Mouse (Mus musculus): ENCODE measurements around the gene Phc3. TPM values are rescaled to one million over a fixed set of nuclear protein-coding genes. Genes with fewer than 3 reads are reported as not detected.
"Not testable (repeated sequence)": the region's sequence is repeated elsewhere in the genome, so short reads cannot be mapped to it uniquely, and the experiment has no call there.

Gene Phc3
- total RNA-seq, 2 experiments from 2014 or later, result 15.9 to 19.1 TPM

GRCm38 (mm10) chr3:30889014-30889413 is 80.2 kb downstream of the Phc3 start:
- DNase-seq, result no peak
- intact Hi-C loops (cut with DNase I), result no loop called here

- intact Hi-C loops (cut with DNase I), result no loop called here
- DNase-seq, result no peak
Observed at GRCm38 (mm10) chr3:30887449-30887848, 81.8 kb downstream of the Phc3 start.

DNA sequence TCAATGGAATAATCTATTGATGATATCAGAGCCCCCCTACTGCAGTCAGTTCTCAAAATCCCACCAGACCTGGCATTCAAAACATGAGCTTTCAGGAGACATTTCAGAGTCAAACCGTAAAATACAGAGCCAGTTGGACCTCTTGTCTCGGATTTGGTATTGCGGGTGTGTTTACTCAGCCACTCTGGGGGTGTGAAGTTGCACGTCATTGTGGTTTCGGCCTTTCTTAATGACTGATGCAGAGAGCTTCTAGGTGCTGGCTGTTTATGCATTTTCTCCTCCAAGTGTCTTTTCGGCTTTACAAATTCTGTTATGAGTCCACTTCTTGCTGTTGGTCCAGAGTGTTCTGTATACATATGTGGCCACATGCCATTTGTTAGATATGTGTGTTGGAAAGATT is 92.5 kb downstream of the Phc3 start:
- DNase-seq, result no peak
- intact Hi-C loops (cut with DNase I), result no loop called here

- intact Hi-C loops (cut with DNase I), result no loop called here
- no peak for DNase-seq
Observed at GRCm38 (mm10) chr3:30869995-30870394, 99.2 kb downstream of the Phc3 start.

GRCm38 (mm10) chr3:30868625-30869024 is 100.6 kb downstream of the Phc3 start:
- intact Hi-C loops (cut with DNase I), result no loop called here
- DNase-seq, result no peak

DNA sequence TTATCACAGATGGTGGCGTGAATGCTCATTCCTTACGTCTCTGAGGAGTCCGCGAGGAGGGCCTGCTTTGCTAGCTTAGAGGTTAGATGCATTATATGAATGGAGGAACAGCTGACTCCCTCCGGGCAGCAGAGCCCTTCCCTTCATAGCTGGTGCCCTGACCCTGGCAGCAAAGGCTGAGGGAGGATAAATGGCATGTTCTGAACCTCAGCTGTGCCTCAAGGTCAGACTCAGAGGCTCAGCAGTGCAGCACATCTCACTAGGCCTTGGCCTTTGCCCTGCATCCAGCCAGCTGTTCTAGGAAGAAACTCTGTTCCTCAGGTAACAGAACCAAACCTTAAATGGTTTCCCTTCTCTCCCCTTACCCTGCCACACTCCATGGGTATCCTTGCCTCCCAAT is 101.0 kb downstream of the Phc3 start:
- DNase-seq, result no peak
- intact Hi-C loops (cut with DNase I), result no loop called here

GRCm38 (mm10) chr3:30864640-30865039 is 104.6 kb downstream of the Phc3 start:
- DNase-seq, result peak in 1 of 2 experiments; percentile 11

DNA sequence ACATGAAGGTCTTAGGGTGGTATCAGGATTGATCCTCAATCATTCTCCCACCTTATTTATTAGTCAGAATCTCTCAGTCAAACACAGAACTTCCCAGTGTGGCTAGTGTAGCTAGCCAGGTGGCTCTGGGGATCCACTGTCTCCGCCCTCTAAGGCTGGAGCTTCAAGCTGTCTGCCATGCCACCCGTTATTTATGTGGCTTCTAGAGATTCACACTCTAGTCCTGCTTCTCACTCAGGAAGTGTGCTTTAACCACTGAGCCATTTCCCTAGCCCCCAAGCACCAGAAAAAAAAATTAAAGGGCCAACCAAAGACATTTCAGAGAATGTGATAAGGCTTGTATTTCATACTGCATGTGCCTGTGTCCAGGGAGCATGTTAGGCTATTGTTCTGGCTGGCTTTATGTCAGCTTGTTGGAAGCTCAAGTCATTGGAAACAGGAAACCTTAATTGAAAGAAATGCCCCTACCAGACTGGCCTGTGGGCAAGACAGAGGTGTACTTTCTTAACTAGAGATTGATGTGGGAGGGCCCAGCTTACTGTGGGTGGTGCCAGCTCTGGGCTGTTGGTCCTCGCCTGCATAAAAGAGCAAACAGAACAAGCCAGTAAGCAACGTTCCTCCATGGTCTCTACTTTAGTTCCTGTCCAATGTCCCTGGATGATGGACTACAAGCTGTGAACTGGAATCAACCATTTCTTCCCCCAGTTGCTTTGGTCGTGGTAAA is 105.3 kb downstream of the Phc3 start:
- no peak for DNase-seq
- intact Hi-C loops (cut with DNase I), result no loop called here

More at GRCm38 (mm10) chr3:30864640-30865039, 104.6 kb downstream of the Phc3 start:
- intact Hi-C loops (cut with DNase I), result no loop called here

DNA sequence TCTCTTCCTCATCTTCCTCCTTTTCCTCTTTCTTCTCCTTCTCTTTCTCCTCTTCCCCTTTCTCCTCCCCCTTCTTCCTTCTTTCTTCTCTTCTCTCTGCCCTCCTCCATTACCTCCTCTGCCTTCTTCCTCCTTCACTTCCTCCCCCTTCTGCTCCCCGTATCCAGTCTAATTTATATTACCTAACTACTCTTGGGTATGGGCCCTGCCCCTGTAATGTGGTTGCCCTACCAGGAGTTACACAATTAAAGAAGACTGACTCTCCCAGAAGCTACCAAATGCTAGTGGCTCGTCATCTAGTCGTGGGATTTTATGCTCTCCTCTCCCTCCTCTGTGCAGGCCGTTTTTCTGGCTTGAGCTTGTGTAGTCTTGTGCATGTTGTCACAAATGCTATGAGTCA is 108.5 kb downstream of the Phc3 start:
- intact Hi-C loops (cut with DNase I), result no loop called here
- no peak for DNase-seq

GRCm38 (mm10) chr3:30859599-30859998 is 109.6 kb downstream of the Phc3 start:
- not testable (repeated sequence) for DNase-seq
- intact Hi-C loops (cut with DNase I), result loop anchor here (5.0 kb wide), 1 partner anchor 108 kb away; the partner anchor contains the start of gene Phc3

- peak; percentile 70 to 72 for DNase-seq
- intact Hi-C loops (cut with DNase I), result loop anchor here (5.0 kb wide), 1 partner anchor 111 kb away; the partner anchor contains the start of gene Phc3
Observed at GRCm38 (mm10) chr3:30855604-30856458, 113.4 kb downstream of the Phc3 start, which contains the start of gene Gpr160. Gene Gpr160, plus strand, starts transcription at chr3:30855950.

GRCm38 (mm10) chr3:30853596-30853995 is 115.6 kb downstream of the Phc3 start:
- DNase-seq, result no peak
- intact Hi-C loops (cut with DNase I), result no loop called here

GRCm38 (mm10) chr3:30851422-30851821 is 117.8 kb downstream of the Phc3 start:
- no peak for DNase-seq
- intact Hi-C loops (cut with DNase I), result no loop called here

Other genes with a start within 250 kb of the Phc3 start
- gene Samd7, start 223.1 kb downstream of the Phc3 start, total RNA-seq (2021), result not detected
- 10 to 100 TPM; 41.4 to 43.2 TPM for gene Sec62, start 176.5 kb downstream of the Phc3 start, total RNA-seq (2021)
- 1 to 10 TPM; 1.8 to 1.9 TPM for gene Gpr160, start 113.5 kb downstream of the Phc3 start, total RNA-seq (2021)
- gene Prkci, start 26.3 kb upstream of the Phc3 start, total RNA-seq (2021), result 10 to 100 TPM; 12.4 to 12.5 TPM
- gene Skil, start 125.6 kb upstream of the Phc3 start, total RNA-seq (2021), result 10 to 100 TPM; 15.0 to 17.0 TPM
- gene Cldn11, start 180.5 kb upstream of the Phc3 start, total RNA-seq (2021), result 1 to 10 TPM in 1 of 2 experiments, under 1 TPM in 1; 0.87 to 1.1 TPM

All from heart, postnatal 36 days (tissue).